Mouse (Mus musculus) testis, postnatal 10 days (tissue): ENCODE measurements around the gene Rps6kb2.
A peak's percentile ranks its signal among the peaks of the same experiment; 100 is the strongest.
"Not testable (repeated sequence)": the region's sequence is repeated elsewhere in the genome, so short reads cannot be mapped to it uniquely, and the experiment has no call there.

Experiments used
- DNase-seq: peaks from one replicate; pipeline ENCODE4 v3.0.0; 2021; ENCODE audit warnings: low spot score

Rps6kb2 gene

GRCm38 (mm10) chr19:4139446-4139845 is 23.7 kb downstream of the Rps6kb2 start, which contains the start of gene Gpr152:
TSS of gene Gpr152 (plus strand) at chr19:4139787.
- DNase-seq: no peak

GRCm38 (mm10) chr19:4137913-4138312 is 25.2 kb downstream of the Rps6kb2 start:
- DNase-seq: no peak

GRCm38 (mm10) chr19:4136463-4136862 is 26.7 kb downstream of the Rps6kb2 start:
- no peak for DNase-seq

GRCm38 (mm10) chr19:4135963-4136345 is 27.2 kb downstream of the Rps6kb2 start:
- DNase-seq: not testable (repeated sequence)

GRCm38 (mm10) chr19:4135229-4135962 is 27.8 kb downstream of the Rps6kb2 start:
- DNase-seq: not testable (repeated sequence)

- no peak for DNase-seq
Observed at GRCm38 (mm10) chr19:4134354-4134753, 28.8 kb downstream of the Rps6kb2 start.

- DNase-seq: no peak
Observed at GRCm38 (mm10) chr19:4131768-4132167, 31.4 kb downstream of the Rps6kb2 start.

- DNase-seq: no peak
Observed at GRCm38 (mm10) chr19:4131075-4131474, 32.1 kb downstream of the Rps6kb2 start.

- DNase-seq: no peak
Observed at GRCm38 (mm10) chr19:4130106-4130505, 33.0 kb downstream of the Rps6kb2 start.

- no peak for DNase-seq
Observed at GRCm38 (mm10) chr19:4129462-4129861, 33.7 kb downstream of the Rps6kb2 start.

- no peak for DNase-seq
Observed at GRCm38 (mm10) chr19:4126759-4127495, 36.2 kb downstream of the Rps6kb2 start.

GRCm38 (mm10) chr19:4125741-4126696 is 37.1 kb downstream of the Rps6kb2 start, which contains the start of gene Aip:
TSS of gene Aip (minus strand) at chr19:4125858.
- peak; percentile 99 for DNase-seq

- not testable (repeated sequence) for DNase-seq
Observed at GRCm38 (mm10) chr19:4125268-4125667, 37.9 kb downstream of the Rps6kb2 start.

- no peak for DNase-seq
Observed at GRCm38 (mm10) chr19:4124432-4124831, 38.7 kb downstream of the Rps6kb2 start.

GRCm38 (mm10) chr19:4122411-4123370 is 40.5 kb downstream of the Rps6kb2 start:
- DNase-seq: no peak

- DNase-seq: not testable (repeated sequence)
Observed at GRCm38 (mm10) chr19:4121896-4122295, 41.3 kb downstream of the Rps6kb2 start.

GRCm38 (mm10) chr19:4121097-4121805 is 41.9 kb downstream of the Rps6kb2 start:
- peak; percentile 99 for DNase-seq

GRCm38 (mm10) chr19:4120496-4120895 is 42.7 kb downstream of the Rps6kb2 start:
- DNase-seq: no peak

- DNase-seq: no peak
Observed at GRCm38 (mm10) chr19:4119716-4120487, 43.3 kb downstream of the Rps6kb2 start.
